Mouse (Mus musculus) adrenal gland, adult 8-10 months (tissue): Measurements from ENCODE around the gene Oser1. TPM values are rescaled to one million over a fixed set of nuclear protein-coding genes. Genes with fewer than 3 reads are reported as not detected.
"Not testable (repeated sequence)": the region's sequence is repeated elsewhere in the genome, so short reads cannot be mapped to it uniquely, and the experiment has no call there.

Experiments
- DNase-seq: peaks from one replicate; pipeline ENCODE4 v3.0.0; 2022
- total RNA-seq, 4 experiments: library from RNA; stranded (reverse); gene quantifications; 2 replicates each; pipeline ENCODE4 v1.2.4; 2022

Gene Oser1
- total RNA-seq: 10 to 100 TPM; 33.2 to 39.2 (median 38.5) TPM

DNA sequence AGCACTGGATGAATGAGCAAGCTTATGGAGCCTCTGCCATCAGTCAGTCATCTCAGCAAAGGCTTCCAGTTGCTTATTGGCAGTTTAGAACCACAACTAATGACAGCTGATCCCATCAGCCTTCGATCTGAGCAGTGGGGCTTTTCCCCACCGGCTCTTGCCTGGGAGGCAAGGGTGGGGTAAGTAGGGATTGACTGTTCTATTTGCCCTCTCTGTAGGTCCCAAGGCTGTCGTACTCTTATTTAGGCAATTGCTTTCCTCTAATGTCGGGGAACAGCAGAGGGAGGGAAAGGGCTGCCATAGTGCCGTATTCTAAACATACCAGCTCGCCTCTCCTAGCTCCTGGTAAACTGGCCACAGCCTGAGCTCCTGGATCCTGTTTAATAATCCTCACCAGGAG, at the start of gene Oser1:
Gene Oser1 (minus strand): TSS at position 101 of the 400 bp plus-strand sequence.
- no peak for DNase-seq

DNA sequence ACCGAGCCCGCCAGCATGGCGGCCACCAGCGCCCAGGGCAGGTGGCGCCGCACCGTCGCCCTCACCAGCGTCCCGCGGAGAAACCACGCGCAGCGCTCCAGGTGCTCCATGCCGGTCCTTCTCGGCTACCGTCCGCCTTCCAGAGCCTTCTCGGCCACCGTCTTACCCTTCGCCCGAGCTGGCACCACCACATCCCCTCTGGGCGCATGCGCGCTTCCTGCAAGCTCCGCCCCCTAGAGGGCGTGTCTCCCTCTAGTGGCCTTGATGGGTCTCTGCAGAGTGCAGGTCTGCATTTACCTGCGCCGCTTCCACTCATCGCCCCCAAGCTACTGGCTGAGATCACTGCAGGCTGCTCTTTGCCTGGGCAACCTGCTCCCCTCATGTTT, 48.0 kb upstream of the Oser1 start, which contains the start of gene Fitm2:
Gene Fitm2 (minus strand): TSS at position 164 of the 386 bp plus-strand sequence.
- peak; percentile 93 for DNase-seq

DNA sequence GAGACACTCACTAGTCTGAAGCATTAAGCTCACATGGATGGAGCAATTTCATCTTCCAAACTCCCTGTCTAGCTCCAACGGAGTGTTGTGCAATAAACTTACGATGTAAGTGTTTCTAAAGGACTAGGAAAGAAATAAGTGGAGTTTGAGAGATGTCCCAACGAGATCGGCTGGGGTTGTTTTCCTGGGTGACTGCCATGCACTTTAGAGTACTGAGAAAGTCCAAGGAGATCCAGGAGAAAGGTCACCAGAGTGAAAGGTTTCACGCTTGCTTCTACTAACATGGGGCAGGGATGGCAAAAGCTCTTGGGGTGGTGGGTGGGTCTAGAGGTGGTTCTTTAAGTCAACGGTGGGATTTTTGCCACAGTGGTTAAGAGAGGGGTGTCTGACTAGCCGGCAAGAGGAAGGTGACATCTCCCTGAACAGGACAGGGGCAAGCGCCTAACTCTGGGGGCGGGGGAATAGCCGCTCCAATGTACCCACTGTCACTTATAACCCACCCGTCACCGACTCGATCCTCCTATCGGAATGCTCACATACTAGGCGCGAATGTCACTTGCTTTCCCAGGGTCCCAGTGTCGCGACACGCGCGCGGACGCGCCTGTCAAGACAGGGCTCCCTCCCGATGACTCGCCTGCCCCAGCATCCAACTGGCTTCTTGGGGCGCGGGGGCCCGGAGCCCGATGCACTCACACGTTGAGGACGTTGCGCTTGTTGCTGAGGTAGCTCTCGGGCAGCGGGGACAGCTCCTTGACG, 47.4 kb upstream of the Oser1 start:
- peak; percentile 42 for DNase-seq

DNA sequence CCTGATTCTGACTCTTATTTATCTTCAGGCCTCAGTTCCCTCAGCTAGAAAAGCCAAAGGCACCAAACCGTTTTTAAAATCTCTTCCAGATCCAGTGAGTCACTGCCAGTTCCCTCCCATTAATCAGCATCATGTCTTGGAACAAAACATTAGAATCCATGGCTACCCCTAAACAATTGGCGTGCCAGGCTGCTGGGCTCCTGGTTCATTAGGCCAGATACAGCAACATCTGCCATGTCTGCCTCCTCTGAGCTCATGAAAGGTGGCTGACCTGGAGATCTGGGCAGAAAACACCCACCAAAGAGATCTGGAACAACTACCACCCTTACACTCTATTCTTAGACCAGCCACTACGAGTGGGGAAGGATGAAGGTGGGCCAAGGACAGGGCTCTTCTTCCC, 46.6 kb upstream of the Oser1 start:
- peak; percentile 52 for DNase-seq

DNA sequence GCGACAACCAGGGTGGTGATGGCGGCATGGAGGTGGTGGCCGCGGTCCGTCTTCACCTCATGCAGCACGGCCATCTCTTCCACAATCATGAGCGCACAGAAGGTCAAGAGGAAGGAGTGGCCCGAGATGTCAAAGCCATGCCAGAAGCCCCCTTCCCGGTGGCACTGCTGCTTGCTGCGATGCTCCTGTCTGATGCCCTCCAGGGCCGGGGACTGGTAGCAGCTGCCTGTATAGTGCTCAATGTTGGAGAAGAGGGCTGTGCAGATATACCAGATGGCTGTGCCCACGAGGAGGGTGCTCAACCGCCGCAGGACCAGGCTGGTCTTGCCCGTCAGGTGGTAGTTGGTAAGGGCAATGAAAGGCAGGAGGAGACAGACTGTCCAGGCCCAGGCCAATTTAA, 45.2 kb upstream of the Oser1 start:
- DNase-seq: no peak

DNA sequence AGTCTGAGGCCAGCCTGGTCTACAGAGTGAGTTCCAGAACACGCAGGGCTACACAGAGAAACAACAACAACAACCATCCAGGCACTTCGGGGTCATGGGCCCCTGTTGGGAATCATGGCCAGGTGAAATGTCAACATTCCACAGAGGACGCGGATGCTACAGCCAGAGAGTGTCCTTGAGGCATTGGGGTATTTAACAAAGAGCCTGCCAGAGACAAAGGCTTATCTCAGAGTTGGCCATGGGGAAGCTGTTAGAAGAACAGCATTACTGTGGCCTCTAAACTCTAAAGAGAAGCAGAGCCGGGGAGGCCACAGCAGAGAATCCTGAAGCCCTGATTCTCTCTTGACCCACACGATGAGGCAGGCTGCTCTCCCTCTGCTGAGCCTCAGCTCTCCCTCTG, 44.4 kb upstream of the Oser1 start:
- no peak for DNase-seq

DNA sequence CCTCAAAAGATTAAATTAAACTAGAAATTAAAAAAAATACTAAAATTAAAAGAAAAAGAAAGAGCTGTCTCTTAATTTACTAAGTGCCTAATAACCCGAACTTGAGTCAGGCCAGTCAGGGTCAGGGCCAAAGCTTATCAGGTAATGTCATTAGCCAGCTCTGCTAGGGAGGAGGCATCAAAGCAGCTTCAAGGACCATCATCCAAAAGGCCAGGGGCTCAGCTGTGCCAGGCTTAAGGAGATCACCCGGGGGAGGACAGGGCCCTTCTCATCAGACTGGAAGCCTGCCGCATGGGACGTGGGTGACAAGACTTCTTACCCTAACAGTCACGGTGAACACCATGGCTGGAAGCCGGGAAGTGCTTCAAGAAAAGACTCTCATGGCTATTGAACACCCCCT, 43.1 kb upstream of the Oser1 start:
- peak; percentile 71 for DNase-seq

DNA sequence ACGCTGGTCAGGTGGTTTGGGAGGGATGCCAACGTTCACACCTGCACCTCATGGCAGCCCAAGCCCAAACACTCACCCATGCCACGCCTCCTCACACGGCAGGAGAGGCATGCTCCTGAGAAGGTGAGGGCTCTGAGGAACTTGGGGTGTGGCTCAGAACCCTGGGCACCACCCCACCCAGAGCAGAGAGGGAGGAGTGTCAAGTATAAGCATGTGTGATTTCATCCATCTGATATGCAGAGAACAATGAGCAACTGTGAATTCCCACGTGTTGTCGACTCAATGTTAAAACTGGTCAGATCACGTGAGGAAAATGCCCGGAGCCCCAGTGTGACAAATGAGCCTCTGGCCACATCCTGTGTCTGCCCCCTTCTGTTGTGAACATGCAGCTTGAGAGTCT, 42.3 kb upstream of the Oser1 start:
- no peak for DNase-seq

DNA sequence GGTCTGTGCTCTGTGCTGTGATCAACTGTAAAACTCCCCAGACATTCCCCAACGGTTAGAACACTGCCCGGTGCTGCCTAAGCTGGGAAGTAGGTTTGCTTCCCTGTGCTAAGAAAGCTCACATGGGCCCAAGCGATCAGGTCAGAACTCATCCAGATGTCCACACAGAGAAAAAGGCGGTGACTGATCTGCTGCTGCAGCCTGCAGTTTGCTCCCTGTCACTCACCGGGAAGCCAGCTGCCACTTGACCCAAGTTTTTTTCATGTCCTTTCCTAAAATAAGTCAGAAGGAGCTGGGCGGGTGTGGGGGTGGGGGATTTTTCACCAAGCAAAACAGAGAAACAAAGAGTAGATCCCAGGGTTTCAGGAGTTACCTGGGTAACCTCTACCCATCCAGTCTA, 40.1 kb upstream of the Oser1 start:
- DNase-seq: no peak

DNA sequence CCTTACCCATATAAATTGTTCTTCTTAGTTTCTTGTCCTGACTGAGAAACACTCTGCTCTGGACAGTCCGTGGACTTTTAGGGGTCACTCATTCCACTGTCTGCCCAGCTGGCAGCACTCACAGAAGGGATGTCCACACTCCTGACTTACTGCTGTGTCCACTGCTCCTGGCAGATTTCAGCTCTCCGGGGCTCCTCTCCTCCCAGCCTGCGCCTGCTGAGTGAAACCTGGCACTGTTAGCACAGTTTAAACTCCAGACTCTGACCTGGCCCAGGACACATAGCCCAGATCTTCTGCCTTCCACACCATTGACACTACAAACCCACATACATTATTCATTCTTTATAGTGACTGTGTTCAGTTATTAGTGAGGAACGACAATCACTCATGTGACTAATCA, 39.5 kb upstream of the Oser1 start:
- no peak for DNase-seq

DNA sequence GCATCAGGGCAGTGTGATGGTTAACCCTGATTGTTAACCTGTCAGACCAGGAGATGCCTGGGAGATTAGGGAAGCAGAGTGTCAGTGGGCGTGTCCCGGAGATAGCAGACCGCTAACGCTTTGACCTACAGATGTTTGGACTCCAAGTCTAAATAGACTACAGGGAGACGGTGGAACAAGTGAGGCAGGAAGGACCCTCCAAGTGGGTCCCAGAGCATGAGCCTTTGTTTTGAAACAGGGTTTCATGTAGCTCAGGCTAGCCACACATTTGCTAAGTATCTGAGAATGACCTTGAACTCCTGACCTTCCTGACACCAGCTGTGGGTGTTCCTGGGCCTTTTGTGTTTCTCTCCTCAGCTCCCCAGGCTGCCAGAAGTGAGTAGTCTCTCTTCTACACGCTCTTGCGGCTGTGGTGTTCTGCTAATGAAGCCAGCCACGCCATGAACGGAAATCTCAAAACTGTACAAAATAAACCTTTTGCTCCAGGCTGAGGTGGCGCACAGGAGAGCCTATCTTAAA, 38.8 kb upstream of the Oser1 start:
- DNase-seq: no peak

DNA sequence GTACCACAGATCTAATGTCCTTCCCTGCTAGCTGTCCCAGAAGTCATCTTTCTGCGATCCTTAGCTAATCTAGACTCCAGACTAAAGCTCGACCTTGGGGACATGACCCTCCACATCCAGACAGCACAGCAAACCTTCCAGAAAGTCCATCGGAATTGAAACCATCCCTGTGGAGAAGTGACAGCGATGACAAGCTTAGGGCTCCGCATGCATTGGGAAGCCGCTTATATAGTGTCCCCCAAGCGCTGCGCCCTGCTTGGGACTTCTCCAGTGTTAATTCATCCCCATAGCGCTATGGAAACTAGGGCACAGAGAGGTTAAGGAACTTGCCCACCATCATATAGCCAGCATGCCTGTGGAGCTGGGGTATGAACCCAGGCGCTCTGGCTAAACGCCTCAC, 38.3 kb upstream of the Oser1 start:
- no peak for DNase-seq

DNA sequence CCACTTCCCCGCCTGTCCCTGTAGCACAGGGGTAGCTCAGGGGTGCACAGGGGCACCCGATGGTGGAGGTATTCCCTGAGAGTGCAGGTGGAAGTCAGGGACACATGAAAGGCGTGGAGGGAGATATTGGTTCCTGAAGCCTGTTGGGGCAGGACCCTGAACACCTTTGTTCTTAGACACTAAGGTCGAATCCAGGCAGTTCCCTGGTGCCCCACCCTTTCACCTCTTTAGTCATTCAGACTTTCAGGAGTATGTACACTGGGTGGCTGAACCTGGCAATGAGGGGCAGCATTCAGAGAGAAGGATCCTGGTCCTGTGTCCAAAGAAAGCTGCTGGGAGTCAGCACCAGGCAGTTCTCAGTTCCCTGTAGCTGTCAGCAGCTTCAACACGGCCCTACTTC, 37.9 kb upstream of the Oser1 start:
- DNase-seq: no peak

DNA sequence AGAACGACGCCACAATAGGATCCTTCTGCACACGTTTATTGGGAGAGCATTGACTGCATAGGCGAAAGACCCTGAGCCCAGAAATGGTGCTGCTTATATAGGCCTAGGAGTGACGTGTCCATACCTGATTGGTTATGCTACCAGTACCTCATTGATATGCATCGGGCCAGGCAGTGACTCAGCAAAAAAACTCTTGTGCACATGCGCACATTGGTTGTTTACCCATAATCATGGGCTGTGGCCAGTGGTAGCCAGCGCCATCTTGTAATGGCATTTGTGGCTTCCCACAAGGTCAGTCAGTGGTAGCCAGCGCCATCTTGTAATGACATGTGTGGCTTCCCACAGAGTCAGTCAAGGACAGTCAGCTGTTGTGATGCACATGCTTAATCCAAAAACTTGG, 36.8 kb upstream of the Oser1 start:
- not testable (repeated sequence) for DNase-seq

DNA sequence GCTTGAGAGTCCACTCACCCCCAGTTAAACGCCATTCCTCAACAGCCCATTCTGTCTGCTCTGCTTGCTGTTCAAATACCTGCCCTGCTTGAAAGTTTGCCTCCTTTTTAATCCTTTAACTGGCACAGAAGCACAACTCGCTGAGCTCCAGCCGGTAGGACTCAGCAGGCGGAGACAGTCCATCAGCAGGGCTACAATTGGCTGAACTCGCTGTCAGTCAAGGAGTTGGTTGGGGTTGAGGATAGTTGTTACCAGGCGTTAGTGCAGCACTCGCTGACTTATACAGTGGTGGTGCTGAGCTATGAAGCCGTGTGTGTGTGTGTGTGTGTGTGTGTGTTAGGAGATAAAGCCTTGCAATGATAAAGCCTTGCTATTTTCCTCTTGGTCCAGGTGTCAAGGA, 36.1 kb upstream of the Oser1 start:
- no peak for DNase-seq

DNA sequence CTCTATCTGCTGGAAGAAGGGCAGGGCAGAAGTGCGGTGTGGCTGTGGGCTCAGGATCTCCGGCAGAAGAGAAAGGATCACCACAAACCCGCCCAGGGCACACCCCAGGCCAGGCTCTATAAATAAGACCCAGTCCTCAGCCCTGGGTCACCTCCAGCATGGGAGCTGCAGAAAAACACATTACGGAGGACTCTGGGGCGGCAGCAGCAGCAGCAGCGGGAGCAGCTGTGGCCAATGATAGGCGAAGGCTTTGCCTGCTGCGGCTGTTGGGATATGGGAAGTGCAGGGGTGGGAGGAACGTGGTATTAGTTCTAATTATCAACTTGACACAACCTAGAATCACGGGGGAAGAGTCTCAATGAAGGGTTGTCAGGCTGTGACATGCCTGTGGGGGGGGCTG, 34.9 kb upstream of the Oser1 start:
- DNase-seq: no peak

DNA sequence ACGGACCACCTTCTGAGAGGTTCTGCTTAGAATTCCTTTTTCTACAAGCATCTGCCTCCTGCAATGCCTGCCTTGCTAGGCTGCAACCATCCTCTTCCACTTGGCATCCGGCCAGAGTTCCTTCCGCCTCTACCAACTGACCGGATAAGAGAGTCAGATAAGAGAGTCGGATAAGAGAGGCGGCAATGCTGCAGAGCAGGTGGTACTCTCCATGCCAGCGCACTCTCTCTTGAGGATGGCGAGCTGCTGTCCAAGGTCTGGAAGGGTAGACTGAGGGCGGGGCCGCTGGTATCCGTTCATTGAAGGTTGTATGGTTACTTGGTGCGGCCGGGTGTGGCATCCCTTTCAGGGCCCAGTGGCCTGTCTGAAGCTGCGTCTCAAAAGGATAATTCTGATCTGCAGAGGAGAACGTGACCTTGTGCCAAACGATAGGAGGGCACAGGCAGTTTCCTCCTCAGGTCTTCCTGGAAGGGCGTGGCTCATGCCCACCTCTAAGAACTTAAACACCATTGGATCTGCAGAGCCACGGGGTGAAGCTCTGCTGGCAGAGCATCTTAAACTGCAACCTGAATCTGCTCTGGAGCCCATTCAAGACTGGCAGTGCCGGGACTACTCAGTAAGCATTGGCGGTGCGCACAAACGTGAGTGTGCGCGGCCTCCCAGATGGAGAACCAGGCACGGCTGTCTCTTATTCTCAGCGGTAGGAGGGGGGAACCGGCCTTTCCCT, 34.2 kb upstream of the Oser1 start:
- no peak for DNase-seq

DNA sequence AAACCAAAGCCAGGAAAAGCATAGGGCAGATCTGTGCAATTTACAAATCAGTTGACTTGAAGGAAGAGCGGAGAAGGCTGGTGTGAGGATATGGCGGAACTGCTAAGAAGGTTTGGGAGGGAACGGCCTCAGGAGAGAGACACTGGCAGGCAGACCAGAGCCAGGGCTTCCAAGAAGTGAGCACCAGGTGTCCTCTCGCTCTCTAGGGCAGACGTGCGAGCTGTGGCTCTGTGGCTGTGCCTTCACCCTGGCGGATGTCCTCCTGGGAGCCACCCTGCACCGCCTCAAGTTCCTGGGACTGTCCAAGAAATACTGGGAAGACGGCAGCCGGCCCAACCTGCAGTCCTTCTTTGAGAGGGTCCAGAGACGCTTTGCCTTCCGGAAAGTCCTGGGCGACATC, 28.9 kb upstream of the Oser1 start:
- DNase-seq: no peak

DNA sequence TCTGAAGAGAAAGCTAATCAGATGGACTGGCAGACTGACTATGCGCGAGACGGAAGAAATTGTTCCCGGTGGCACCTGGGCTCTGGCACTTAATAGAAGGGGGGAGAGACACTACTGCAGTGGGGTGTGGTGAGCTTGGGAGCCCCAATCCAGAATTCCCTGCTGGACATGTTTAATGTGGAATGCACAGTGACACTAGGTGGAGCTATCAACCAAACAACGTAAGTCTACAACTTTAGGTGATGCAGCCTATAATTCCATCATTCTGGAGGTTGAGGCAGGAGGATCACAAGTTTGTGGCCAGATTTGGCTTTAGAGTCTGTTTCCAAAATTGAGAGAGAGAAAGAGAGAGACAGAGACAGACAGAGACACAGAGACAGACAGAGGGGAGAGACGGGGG, 28.2 kb upstream of the Oser1 start:
- no peak for DNase-seq

DNA sequence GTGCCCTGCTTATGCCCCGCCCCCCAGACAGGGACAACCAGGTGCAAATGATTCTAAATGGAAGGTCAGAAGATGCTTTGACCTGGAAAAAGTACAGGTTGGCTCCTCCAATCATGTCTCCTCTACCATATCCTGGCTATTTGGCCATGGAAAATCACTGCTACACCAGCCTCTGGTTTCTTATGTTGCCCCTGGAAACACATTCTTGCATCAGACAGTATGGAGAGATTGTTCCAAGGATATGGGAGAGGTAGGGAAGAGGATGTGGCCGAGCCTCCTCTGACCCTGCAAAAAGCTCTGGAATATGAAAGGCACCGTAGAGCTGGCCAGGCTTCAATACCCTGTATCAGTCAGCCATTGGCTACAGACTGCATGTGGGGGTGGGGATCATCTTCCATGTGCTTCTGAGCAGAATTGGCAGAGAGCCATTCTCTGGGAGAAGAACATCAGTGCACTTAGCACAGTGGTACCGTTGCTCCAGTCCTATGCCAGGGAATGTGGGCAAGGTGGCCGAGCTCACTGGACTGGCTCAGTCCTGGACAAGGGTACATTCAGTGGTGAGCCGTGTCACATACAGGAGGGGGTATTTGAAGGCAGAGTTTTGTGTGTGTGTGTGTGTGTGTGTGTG, 26.3 kb upstream of the Oser1 start:
- DNase-seq: no peak

DNA sequence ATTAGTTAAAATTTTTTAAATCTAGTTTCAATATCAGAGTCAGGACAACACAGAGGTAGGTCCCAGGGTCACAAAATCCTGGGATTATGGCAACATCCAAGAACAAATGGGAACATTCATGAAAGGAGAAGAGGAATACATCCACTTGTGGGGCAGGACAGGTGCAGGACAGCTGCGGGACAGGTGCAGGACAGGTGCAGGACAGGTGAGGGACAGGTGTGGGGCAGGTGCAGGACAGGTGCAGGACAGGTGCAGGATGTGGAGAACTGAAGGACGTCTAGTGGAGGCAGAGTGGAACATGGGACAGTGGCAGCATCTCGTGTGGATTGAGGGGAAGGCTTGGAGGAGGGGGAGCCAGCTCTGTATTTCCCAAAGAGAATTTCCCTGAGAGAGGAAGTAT, 24.8 kb upstream of the Oser1 start:
- DNase-seq: no peak

DNA sequence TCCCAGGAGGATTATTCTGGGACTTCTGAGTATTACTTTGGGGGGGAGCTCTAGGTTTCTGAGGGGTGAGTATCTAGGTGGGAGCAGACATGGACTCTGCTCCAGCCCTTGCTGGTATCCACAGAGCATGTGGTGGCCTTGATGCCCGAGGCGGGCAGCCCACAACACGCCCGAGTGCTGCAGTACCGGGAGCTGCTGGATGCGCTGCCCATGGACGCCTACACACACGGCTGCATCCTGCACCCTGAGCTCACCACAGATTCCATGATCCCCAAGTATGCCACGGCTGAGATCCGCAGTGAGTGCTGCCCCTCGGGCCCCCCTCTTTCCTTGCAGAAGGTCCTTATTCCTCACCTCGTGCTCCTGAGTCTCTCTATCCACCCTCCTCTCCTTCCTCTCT, 22.9 kb upstream of the Oser1 start:
- no peak for DNase-seq

DNA sequence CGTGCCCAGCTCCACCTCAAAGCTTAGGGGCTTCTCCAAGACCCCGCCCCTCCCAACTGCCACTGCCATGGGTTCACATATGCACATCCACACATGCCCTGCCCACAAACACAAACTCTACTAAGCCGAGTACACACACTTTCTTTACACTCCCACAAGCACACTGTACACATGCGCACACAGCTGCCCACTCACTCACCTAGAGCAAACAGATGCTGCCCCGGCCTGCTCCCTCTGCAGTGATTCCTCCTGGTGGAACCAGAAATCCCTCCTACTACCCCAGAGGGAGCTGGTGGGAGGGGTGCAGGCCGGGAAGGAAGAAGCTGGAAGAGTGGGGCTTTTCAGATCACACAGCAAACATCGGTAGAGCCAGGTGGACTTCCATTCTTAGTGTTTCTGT, 19.5 kb upstream of the Oser1 start:
- no peak for DNase-seq

DNA sequence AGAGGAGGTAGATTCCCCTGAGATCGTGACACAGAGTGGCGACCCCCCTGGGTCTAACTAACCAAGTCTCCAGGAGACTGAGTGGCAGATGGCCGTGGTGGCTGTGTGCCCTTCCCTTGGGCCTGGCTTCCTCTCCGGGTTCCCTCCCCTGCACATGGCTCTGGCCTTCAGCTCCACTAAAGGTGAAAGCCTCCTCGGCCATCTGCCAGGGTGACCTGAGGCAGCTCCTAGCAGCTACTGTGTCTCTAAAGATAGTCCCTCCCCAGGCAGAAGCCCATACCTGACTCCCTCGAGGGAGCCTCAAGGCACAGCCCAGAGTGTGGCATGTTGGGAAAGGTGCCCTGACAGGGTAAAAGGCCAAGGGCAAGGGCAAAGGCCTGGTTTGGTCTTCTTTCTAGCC, 19.0 kb upstream of the Oser1 start:
- no peak for DNase-seq
